Mouse (Mus musculus) ES-Bruce4 (cell line): ENCODE measurements at regions not wholly inside any gene's neighbourhood (a gene's known extent, or its start where the extent isn't known, plus 50 kb on each side); places are given as distances from the start of the nearest gene placed in this dataset.

Experiments used
- CTCF ChIP-seq: IDR thresholded peaks from one replicate; pipeline ENCODE4 v1.8.1; 2011; ENCODE audit warnings: low read depth, low read length
- EP300 ChIP-seq: IDR thresholded peaks from 2 replicates; pipeline ENCODE4 v1.6.1; 2011; ENCODE audit warnings: low read depth, low read length; ENCODE audit not compliant: insufficient read depth
- POLR2A ChIP-seq: IDR thresholded peaks from one replicate; pipeline ENCODE4 v1.8.1; 2011; ENCODE audit warnings: low read length; ENCODE audit not compliant: insufficient read depth

DNA sequence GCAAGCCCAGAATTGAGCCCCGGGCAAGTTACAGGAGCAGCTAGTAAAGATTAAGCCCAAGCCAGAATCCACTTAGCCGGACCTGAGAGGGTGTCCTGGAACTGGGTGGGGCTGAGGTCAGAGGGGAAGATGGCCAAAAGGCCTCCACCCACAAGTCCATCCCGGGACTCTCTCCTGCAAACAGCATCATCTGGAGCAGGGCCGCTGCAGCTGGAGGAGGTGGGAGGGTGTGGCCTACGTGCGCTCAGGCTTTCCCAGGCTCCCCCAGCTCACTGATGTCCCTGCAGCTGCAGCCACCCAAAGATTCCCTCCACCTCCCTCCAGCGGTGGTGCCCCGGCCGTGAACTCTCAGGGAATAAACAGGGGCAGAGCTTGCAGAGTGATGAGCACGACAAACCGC lies 80.9 kb upstream of the 1600014C23Rik start:
- TF ChIP-seq EP300: no peak
- no peak for TF ChIP-seq CTCF
- TF ChIP-seq POLR2A: no peak
